Mouse (Mus musculus) small intestine, adult 2 months (tissue): ENCODE measurements at regions not wholly inside any gene's neighbourhood (a gene's known extent, or its start where the extent isn't known, plus 50 kb on each side); places are given as distances from the start of the nearest gene placed in this dataset.

Experiments used
- H3K27ac ChIP-seq: fragments of 200-500 bp; 2 replicates; pipeline ENCODE4 v1.5.1; 2012; ENCODE audit warnings: low read depth, low read length, control low read depth, inconsistent platforms; ENCODE audit not compliant: insufficient read depth
- H3K27me3 ChIP-seq: fragments of 200-500 bp; 2 replicates; pipeline ENCODE4 v1.6.1; 2012; ENCODE audit warnings: mild to moderate bottlenecking, moderate library complexity, low read length, inconsistent platforms; ENCODE audit not compliant: control insufficient read depth, insufficient read depth
- H3K36me3 ChIP-seq: fragments of 200-500 bp; 2 replicates; pipeline ENCODE4 v1.6.1; 2012; ENCODE audit warnings: mild to moderate bottlenecking, low read length, control low read depth, inconsistent platforms; ENCODE audit not compliant: control insufficient read depth, insufficient read depth
- H3K4me1 ChIP-seq: fragments of 200-500 bp; 2 replicates; pipeline ENCODE4 v1.6.1; 2012; ENCODE audit warnings: low read length, inconsistent platforms, mixed read lengths; ENCODE audit not compliant: control insufficient read depth, insufficient read depth, insufficient read length
- H3K4me3 ChIP-seq: fragments of 200-500 bp; 2 replicates; pipeline ENCODE4 v1.5.1; 2012; ENCODE audit warnings: low read depth, mild to moderate bottlenecking, control low read depth, inconsistent platforms, low read length, moderate library complexity
- CTCF ChIP-seq: fragments of 200-500 bp; IDR thresholded peaks from 2 replicates; pipeline ENCODE4 v1.5.1; 2012; ENCODE audit warnings: low read depth, mild to moderate bottlenecking, control low read depth, inconsistent platforms, low read length, moderate library complexity, mixed read lengths; ENCODE audit not compliant: insufficient replicate concordance, insufficient read length; ENCODE audit errors: extremely low read depth
- POLR2A ChIP-seq: fragments of 200-500 bp; IDR thresholded peaks from 2 replicates; pipeline ENCODE4 v1.6.1; 2012; ENCODE audit warnings: low read depth, mild to moderate bottlenecking, control low read depth, inconsistent platforms, low read length, moderate library complexity
- WGBS: fragments of 180-500 bp; shearing (Covaris S2); methylation state at CpG from one replicate; pipeline ENCODE4 v1.1.7; 2018; 5-methylcytosine and 5-hydroxymethylcytosine counted together

- 85% methylated on average over 1 of the region's 1 CpGs for WGBS
- no peak for TF ChIP-seq POLR2A
- no peak for TF ChIP-seq CTCF
- H3K36me3 ChIP-seq = no peaks in the 10 kb centered on the region
Measured at GRCm38 (mm10) chr4:72647130-72647529, 205.3 kb downstream of the Aldoart1 start.

DNA sequence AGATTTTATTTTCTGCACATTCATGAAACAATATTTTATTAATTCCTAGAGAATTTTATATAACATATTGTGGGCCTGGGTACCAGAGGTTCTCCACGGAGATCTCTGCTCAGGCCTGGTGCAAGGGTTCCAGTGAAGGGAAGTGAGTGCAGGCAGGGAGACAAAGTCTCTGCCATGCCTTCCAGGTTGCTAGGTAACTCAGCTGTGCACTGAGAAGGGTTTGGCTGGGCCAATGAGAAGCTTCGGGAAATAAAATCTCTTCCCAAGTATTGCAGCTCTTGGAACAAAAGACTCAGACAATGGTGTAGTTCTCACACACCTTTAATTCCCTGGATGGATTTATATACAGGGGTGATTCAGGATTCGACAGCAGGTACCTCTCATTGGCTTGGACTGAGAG lies 223.0 kb downstream of the Aldoart1 start:
- no peaks in the 10 kb centered on the region for H3K27me3 ChIP-seq
- no peaks in the 10 kb centered on the region for H3K36me3 ChIP-seq
- no peak overlapping the region for H3K27ac ChIP-seq
- TF ChIP-seq CTCF (no peak), POLR2A (no peak)
- no peak overlapping the region for H3K4me3 ChIP-seq
- no peaks in the 10 kb centered on the region for H3K4me1 ChIP-seq
- WGBS = 52% methylated on average over 3 of the region's 3 CpGs

More at GRCm38 (mm10) chr4:72647130-72647529, 205.3 kb downstream of the Aldoart1 start:
- Histone ChIP-seq H3K4me1 (no peaks in the 10 kb centered on the region), H3K27me3 (no peaks in the 10 kb centered on the region), H3K27ac (no peak overlapping the region), H3K4me3 (no peak overlapping the region)

DNA sequence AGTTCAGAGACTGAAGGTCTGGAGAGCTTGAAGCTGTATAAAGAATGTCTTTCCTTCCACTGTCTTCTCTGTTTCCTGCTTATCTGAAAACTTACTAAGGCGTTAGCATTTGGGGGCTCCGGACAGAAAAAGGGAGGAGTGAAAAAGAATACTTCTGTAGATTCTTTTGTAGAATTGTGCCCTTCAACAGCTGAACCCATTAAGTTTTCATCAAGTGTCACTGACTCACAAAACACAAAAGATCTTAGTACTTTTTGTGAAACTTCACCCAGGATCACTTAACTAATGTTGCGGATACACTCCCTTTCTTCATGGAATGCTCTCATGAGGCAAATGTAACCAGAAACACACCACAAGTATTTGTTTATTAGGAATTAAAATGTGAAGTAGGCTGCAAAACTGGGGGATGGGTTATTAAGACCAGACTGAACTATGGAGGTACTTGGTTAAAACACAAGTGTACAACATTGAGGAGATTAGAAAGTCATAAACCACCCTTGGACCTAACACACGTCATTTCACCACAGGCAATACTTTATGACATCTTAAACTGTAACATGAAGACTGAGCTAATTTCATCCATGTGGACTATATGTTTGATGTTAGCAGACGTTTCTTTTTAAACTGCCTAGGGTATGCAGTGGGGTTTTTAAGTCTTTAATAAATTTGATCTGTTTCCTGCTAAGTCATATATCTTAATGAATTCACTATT lies 225.1 kb downstream of the Aldoart1 start:
- H3K4me1 ChIP-seq = no peaks in the 10 kb centered on the region
- H3K36me3 ChIP-seq = no peaks in the 10 kb centered on the region
- H3K27me3 ChIP-seq = no peaks in the 10 kb centered on the region
- WGBS = 55% methylated on average over 5 of the region's 5 CpGs
- TF ChIP-seq POLR2A (no peak), CTCF (no peak)
- H3K4me3 ChIP-seq = no peak overlapping the region
- no peak overlapping the region for H3K27ac ChIP-seq

DNA sequence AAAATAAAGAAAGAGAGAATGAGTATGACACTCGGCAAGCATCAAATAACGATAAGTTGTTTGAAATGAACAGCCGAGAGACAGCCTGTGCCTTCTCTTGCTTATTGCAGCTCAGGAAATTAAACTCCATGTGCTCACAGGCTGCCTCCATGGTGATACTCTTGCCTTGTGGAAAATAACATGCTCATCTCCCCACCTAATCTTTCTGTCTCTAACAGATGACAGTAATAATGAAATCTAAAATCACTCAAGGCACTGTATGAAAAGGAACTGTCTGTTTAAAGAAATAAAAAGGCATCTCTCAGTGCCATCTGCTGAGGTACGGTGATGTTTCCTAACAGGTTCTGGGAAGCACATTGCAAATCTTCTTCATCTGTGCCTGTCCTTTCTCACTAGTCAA lies 247.3 kb downstream of the Aldoart1 start:
- Histone ChIP-seq H3K27me3 (no peaks in the 10 kb centered on the region), H3K4me3 (no peak overlapping the region), H3K27ac (no peak overlapping the region), H3K36me3 (no peaks in the 10 kb centered on the region), H3K4me1 (no peaks in the 10 kb centered on the region)
- 92% methylated on average over 4 of the region's 4 CpGs for WGBS
- TF ChIP-seq POLR2A (no peak), CTCF (no peak)

- no peak overlapping the region for H3K27ac ChIP-seq
- H3K36me3 ChIP-seq = no peaks in the 10 kb centered on the region
- H3K4me3 ChIP-seq = no peak overlapping the region
- H3K4me1 ChIP-seq = no peaks in the 10 kb centered on the region
- no peaks in the 10 kb centered on the region for H3K27me3 ChIP-seq
- TF ChIP-seq POLR2A (no peak), CTCF (no peak)
- 72% methylated on average over 2 of the region's 2 CpGs for WGBS
Measured at GRCm38 (mm10) chr4:72595494-72595893, 256.9 kb downstream of the Aldoart1 start.

DNA sequence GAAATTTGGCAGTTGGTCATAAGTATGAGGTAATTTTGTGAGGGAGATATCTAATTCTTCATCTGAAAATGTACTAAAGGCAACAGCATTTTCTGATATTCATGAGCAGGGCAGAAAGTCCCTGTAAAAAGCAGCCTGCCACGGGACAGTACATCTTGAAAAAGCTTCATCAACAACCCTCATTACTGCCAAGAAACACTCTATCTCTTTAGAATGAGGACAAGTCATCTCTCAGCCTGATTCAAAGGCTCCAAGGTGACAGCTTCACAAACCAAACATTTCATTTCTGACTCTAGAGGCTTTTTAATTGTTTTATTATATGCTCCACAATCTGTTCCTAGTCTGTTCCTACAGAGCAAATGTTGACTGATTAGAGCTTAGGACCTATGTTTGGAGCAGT lies 260.3 kb downstream of the Aldoart1 start:
- TF ChIP-seq CTCF = no peak
- no peak for TF ChIP-seq POLR2A
- Histone ChIP-seq H3K36me3 (no peaks in the 10 kb centered on the region), H3K27ac (no peak overlapping the region), H3K4me1 (no peaks in the 10 kb centered on the region), H3K4me3 (no peak overlapping the region), H3K27me3 (no peaks in the 10 kb centered on the region)
- WGBS = 33% methylated on average over 1 of the region's 1 CpGs

DNA sequence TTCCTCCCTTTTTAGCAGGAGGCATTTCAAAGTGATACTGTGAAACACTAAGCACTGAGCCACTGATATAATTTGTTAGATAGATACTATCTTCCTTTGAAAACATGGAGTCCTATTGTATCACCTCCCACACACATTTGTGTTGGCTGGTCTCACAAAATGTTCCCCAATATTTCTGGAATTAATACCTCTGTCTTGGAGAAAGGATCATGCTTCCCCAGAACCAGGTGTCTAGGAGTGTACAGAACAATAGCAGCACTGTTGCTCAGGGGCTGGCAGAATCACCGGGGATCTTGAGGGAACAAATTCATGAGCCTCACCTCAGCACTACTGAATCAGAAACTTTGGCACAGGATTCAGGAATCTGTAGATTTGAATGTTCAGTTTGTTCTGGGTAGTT lies 277.5 kb downstream of the Aldoart1 start:
- H3K4me1 ChIP-seq = no peaks in the 10 kb centered on the region
- TF ChIP-seq CTCF = no peak
- TF ChIP-seq POLR2A = no peak
- no peaks in the 10 kb centered on the region for H3K27me3 ChIP-seq
- no peaks in the 10 kb centered on the region for H3K36me3 ChIP-seq
- H3K27ac ChIP-seq = no peak overlapping the region
- 82% methylated on average over 1 of the region's 1 CpGs for WGBS
- no peak overlapping the region for H3K4me3 ChIP-seq

- no peak overlapping the region for H3K4me3 ChIP-seq
- H3K36me3 ChIP-seq = no peaks in the 10 kb centered on the region
- H3K27ac ChIP-seq = no peak overlapping the region
- WGBS = 59% methylated on average over 2 of the region's 2 CpGs
- no peaks in the 10 kb centered on the region for H3K4me1 ChIP-seq
- H3K27me3 ChIP-seq = no peaks in the 10 kb centered on the region
- TF ChIP-seq CTCF (no peak), POLR2A (no peak)
Measured at GRCm38 (mm10) chr4:72571924-72572323, 280.5 kb downstream of the Aldoart1 start.
